Mouse (Mus musculus): ENCODE measurements at regions not wholly inside any gene's neighbourhood (a gene's known extent, or its start where the extent isn't known, plus 50 kb on each side); places are given as distances from the start of the nearest gene placed in this dataset.

DNA sequence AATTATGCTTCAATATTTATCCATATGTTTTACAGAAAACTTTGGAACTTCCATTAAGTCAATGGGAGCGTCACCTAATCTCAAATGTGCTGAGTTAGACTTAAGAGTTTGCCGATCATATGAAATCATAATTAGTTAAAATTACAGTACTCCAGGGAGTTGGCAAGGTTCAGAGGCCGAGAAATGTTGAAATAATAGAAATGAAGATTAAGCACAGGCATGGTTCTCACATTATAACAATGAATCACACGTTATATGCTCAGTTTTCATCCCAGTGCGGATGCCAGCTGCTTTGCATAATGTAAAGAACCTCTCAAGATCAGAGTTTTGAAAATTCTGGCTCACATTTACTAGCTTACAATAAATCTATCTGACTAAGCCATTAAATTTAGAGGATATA is 612.7 kb upstream of the N6amt1 start:
- WGBS: 50% methylated on average over 5 of the region's 5 CpGs
- Histone ChIP-seq H3K9me3 (no peaks in the 10 kb centered on the region), H3K27me3 (no peaks in the 10 kb centered on the region), H3K27ac (no peak overlapping the region), H3K4me2 (no peak overlapping the region), H3K4me3 (no peak overlapping the region), H3K36me3 (no peaks in the 10 kb centered on the region), H3K4me1 (no peaks in the 10 kb centered on the region), H3K9ac (no peak overlapping the region)
- no peak for ATAC-seq (ENCODE audit: insufficient number of reproducible peaks, low FRiP score, low TSS enrichment, low read depth)

DNA sequence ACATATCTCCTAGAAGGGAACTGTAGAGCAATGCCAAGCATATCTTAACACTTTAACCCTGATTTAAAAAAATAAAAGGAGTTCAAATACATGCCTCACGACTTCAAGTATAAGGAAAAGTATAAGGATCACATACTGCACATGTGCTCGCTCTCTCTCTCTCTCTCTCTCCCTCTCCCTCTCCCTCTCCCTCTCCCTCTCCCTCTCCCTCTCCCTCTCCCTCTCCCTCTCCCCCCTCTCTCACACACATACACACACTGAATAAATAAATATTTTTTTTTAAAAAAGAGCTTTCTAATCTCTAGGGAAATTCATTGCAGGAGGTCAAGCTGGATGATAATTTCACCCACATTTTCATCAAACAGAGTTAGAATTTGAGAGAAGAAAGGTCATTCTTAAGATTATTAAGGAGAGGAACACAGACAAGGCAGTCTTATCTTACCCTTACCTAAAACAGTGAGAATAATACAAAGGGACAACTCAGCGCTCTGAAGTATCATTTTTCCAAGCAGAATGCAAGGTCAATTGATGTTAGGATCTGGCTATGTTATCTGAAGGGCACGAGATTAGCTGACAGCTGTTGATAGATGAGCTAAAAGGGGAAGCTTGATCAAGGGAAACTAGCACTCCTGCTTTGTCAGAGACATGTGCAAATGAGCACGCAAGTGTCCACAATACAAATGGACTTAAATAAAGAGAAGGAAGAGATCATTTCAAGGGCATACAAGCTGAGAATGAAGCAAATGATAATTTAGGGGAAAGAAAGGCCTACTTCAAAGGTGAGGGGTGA is 634.8 kb upstream of the N6amt1 start:
- Histone ChIP-seq H3K27ac (no peak overlapping the region), H3K4me3 (no peak overlapping the region), H3K27me3 (no peaks in the 10 kb centered on the region), H3K36me3 (no peaks in the 10 kb centered on the region), H3K9me3 (no peaks in the 10 kb centered on the region), H3K4me1 (no peaks in the 10 kb centered on the region), H3K9ac (no peak overlapping the region), H3K4me2 (no peak overlapping the region)
- WGBS: 53% methylated on average over 5 of the region's 5 CpGs
- no peak for ATAC-seq (ENCODE audit: insufficient number of reproducible peaks, low FRiP score, low TSS enrichment, low read depth)

DNA sequence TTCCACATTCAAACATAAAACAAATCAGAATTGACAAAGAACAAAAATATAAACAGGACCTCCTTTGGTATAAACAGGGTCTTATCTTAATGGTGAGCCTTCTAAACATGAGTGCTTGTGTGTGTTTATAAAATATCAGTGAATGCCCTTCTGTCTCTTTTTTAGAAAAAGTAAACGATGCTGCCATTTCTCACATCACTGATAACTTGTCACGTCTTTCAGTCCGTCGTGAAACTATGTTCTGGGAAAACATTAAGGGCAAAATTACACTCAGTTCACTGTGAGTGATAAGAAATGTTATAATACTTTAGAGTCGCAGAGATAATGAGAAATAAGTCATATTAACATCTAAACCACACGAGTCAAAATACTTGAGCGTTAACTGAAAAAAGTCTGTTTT is 635.6 kb upstream of the N6amt1 start:
- no peak overlapping the region for H3K9ac ChIP-seq
- H3K9me3 ChIP-seq: no peaks in the 10 kb centered on the region
- H3K36me3 ChIP-seq: no peaks in the 10 kb centered on the region
- H3K4me1 ChIP-seq: no peaks in the 10 kb centered on the region
- H3K27ac ChIP-seq: no peak overlapping the region
- no peak overlapping the region for H3K4me3 ChIP-seq
- no peak for ATAC-seq (ENCODE audit: insufficient number of reproducible peaks, low FRiP score, low TSS enrichment, low read depth)
- WGBS: 76% methylated on average over 7 of the region's 7 CpGs
- no peaks in the 10 kb centered on the region for H3K27me3 ChIP-seq
- no peak overlapping the region for H3K4me2 ChIP-seq

- Histone ChIP-seq H3K27me3 (no peaks in the 10 kb centered on the region), H3K36me3 (no peaks in the 10 kb centered on the region), H3K9ac (no peak overlapping the region), H3K4me1 (no peaks in the 10 kb centered on the region), H3K9me3 (no peaks in the 10 kb centered on the region), H3K27ac (no peak overlapping the region), H3K4me2 (no peak overlapping the region), H3K4me3 (no peak overlapping the region)
- ATAC-seq (ENCODE audit: insufficient number of reproducible peaks, low FRiP score, low TSS enrichment, low read depth): no peak
- 29% methylated on average over 4 of the region's 4 CpGs for WGBS
Measured at GRCm38 (mm10) chr16:86701700-86702099, 652.3 kb upstream of the N6amt1 start.

GRCm38 (mm10) chr16:86694497-86694896 is 659.5 kb upstream of the N6amt1 start:
- H3K4me2 ChIP-seq: no peak overlapping the region
- no peaks in the 10 kb centered on the region for H3K4me1 ChIP-seq
- H3K9me3 ChIP-seq: no peaks in the 10 kb centered on the region
- H3K4me3 ChIP-seq: no peak overlapping the region
- H3K27me3 ChIP-seq: no peaks in the 10 kb centered on the region
- no peaks in the 10 kb centered on the region for H3K36me3 ChIP-seq
- 18% methylated on average over 3 of the region's 3 CpGs for WGBS
- H3K9ac ChIP-seq: no peak overlapping the region
- ATAC-seq (ENCODE audit: insufficient number of reproducible peaks, low FRiP score, low TSS enrichment, low read depth): no peak
- H3K27ac ChIP-seq: no peak overlapping the region

DNA sequence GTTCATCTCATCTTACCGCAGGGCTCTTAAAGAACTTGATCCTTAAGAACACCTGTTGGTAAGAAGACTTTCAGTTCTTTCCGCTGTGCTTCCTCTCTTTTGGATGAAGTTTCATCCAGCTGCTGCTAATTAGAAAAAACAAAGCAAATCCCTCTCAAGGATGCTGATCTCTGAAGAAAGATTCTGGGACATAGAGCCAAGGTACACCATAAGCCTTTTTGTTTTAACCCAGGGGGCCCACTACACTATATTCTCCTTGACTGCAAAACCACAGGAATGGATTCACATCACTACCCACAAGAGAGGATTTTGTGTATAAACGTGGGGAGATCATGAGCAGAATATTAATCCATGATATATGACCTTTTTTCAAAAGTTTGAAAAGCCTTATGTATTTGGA is 694.8 kb upstream of the N6amt1 start:
- Histone ChIP-seq H3K36me3 (no peaks in the 10 kb centered on the region), H3K27me3 (no peaks in the 10 kb centered on the region), H3K4me3 (no peak overlapping the region), H3K27ac (no peak overlapping the region), H3K9ac (no peak overlapping the region), H3K4me1 (no peaks in the 10 kb centered on the region), H3K4me2 (no peak overlapping the region), H3K9me3 (no peaks in the 10 kb centered on the region)
- WGBS: 46% methylated on average over 3 of the region's 3 CpGs
- no peak for ATAC-seq (ENCODE audit: insufficient number of reproducible peaks, low FRiP score, low TSS enrichment, low read depth)

GRCm38 (mm10) chr16:86647316-86647715 is 706.7 kb upstream of the N6amt1 start:
- no peaks in the 10 kb centered on the region for H3K27me3 ChIP-seq
- 71% methylated on average over 5 of the region's 5 CpGs for WGBS

GRCm38 (mm10) chr16:86646753-86647152 is 707.2 kb upstream of the N6amt1 start:
- H3K9ac ChIP-seq: no peak overlapping the region
- no peaks in the 10 kb centered on the region for H3K27me3 ChIP-seq
- no peaks in the 10 kb centered on the region for H3K36me3 ChIP-seq
- WGBS: 57% methylated on average over 2 of the region's 2 CpGs
- H3K9me3 ChIP-seq: no peaks in the 10 kb centered on the region
- no peaks in the 10 kb centered on the region for H3K4me1 ChIP-seq
- no peak for ATAC-seq (ENCODE audit: insufficient number of reproducible peaks, low FRiP score, low TSS enrichment, low read depth)
- no peak overlapping the region for H3K4me2 ChIP-seq
- H3K27ac ChIP-seq: no peak overlapping the region
- no peak overlapping the region for H3K4me3 ChIP-seq

More at GRCm38 (mm10) chr16:86647316-86647715, 706.7 kb upstream of the N6amt1 start:
- no peak overlapping the region for H3K9ac ChIP-seq
- H3K9me3 ChIP-seq: no peaks in the 10 kb centered on the region
- no peak overlapping the region for H3K4me2 ChIP-seq
- ATAC-seq (ENCODE audit: insufficient number of reproducible peaks, low FRiP score, low TSS enrichment, low read depth): no peak
- no peak overlapping the region for H3K4me3 ChIP-seq
- H3K27ac ChIP-seq: no peak overlapping the region
- H3K4me1 ChIP-seq: no peaks in the 10 kb centered on the region
- H3K36me3 ChIP-seq: no peaks in the 10 kb centered on the region

DNA sequence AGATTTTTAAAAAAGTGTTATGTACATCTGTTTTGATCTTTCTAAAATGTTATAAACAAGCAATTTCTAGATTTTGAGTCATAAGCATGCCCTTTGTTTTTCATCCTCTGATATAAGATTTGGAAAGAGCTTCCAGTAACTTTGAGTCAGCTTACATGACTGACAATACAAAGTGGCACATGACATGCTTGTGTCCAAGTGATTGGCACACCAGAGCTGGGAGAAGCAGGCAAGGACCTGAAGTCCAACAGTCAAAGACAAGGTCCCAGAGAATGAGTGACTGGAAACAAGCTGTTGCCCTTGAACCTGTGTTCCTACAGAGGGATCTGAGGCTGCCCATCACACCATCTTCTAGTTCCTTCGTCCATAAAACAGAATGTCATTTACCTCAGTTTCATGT is 708.5 kb upstream of the N6amt1 start:
- Histone ChIP-seq H3K4me1 (no peaks in the 10 kb centered on the region), H3K9me3 (no peaks in the 10 kb centered on the region), H3K27ac (no peak overlapping the region), H3K27me3 (no peaks in the 10 kb centered on the region), H3K4me2 (no peak overlapping the region), H3K9ac (no peak overlapping the region), H3K36me3 (no peaks in the 10 kb centered on the region), H3K4me3 (no peak overlapping the region)
- WGBS: 83% methylated on average over 1 of the region's 1 CpGs
- ATAC-seq (ENCODE audit: insufficient number of reproducible peaks, low FRiP score, low TSS enrichment, low read depth): no peak

- H3K36me3 ChIP-seq: no peaks in the 10 kb centered on the region
- WGBS: 21% methylated on average over 2 of the region's 2 CpGs
- no peaks in the 10 kb centered on the region for H3K4me1 ChIP-seq
- no peaks in the 10 kb centered on the region for H3K27me3 ChIP-seq
- H3K9me3 ChIP-seq: no peaks in the 10 kb centered on the region
- H3K4me2 ChIP-seq: no peak overlapping the region
- H3K9ac ChIP-seq: no peak overlapping the region
- no peak overlapping the region for H3K27ac ChIP-seq
- no peak overlapping the region for H3K4me3 ChIP-seq
- ATAC-seq (ENCODE audit: insufficient number of reproducible peaks, low FRiP score, low TSS enrichment, low read depth): no peak
Measured at GRCm38 (mm10) chr16:86644912-86645312, 709.1 kb upstream of the N6amt1 start.

GRCm38 (mm10) chr16:86604166-86604565 is 702.5 kb upstream of the Adamts5 start:
- no peak for ATAC-seq (ENCODE audit: insufficient number of reproducible peaks, low FRiP score, low TSS enrichment, low read depth)

DNA sequence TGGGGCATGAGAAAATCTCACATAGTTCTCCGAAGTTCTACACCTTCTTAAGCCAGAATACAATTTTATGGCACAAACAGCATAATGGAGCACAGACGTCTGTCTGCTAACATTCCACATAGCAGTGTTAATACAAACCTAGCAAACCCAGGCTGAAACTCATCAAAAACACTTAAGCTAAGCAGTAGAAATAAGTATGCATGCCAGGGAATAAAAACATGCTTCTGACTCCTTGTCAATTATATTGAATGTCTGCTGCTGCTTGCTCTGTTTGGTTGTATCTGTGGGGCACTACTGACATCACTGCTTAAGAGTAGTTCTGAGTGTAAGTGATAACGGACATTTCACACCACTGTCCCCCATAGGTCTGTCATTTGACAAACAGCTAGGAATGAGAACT is 693.4 kb upstream of the Adamts5 start:
- no peaks in the 10 kb centered on the region for H3K36me3 ChIP-seq
- ATAC-seq (ENCODE audit: insufficient number of reproducible peaks, low FRiP score, low TSS enrichment, low read depth): no peak
- no peak overlapping the region for H3K27ac ChIP-seq
- H3K27me3 ChIP-seq: no peaks in the 10 kb centered on the region
- H3K9ac ChIP-seq: no peak overlapping the region
- WGBS: 55% methylated on average over 3 of the region's 3 CpGs
- H3K4me3 ChIP-seq: no peak overlapping the region
- H3K9me3 ChIP-seq: no peaks in the 10 kb centered on the region
- no peaks in the 10 kb centered on the region for H3K4me1 ChIP-seq
- H3K4me2 ChIP-seq: no peak overlapping the region

More at GRCm38 (mm10) chr16:86604166-86604565, 702.5 kb upstream of the Adamts5 start:
- WGBS: 82% methylated on average over 7 of the region's 7 CpGs
- Histone ChIP-seq H3K27me3 (no peaks in the 10 kb centered on the region), H3K4me3 (no peak overlapping the region), H3K4me1 (no peaks in the 10 kb centered on the region), H3K9me3 (no peaks in the 10 kb centered on the region), H3K36me3 (no peaks in the 10 kb centered on the region), H3K4me2 (no peak overlapping the region), H3K9ac (no peak overlapping the region), H3K27ac (no peak overlapping the region)

- Histone ChIP-seq H3K9me3 (no peaks in the 10 kb centered on the region), H3K27me3 (no peaks in the 10 kb centered on the region), H3K27ac (no peak overlapping the region), H3K4me3 (no peak overlapping the region), H3K4me1 (no peaks in the 10 kb centered on the region), H3K36me3 (no peaks in the 10 kb centered on the region), H3K4me2 (no peak overlapping the region), H3K9ac (no peak overlapping the region)
- WGBS: 53% methylated on average over 4 of the region's 4 CpGs
- ATAC-seq (ENCODE audit: insufficient number of reproducible peaks, low FRiP score, low TSS enrichment, low read depth): no peak
Measured at GRCm38 (mm10) chr16:86586044-86586443, 684.4 kb upstream of the Adamts5 start.
